Mouse (Mus musculus) cortical plate, adult 2 months (tissue): Measurements from ENCODE around the gene Ly6g5c.

ENCODE experiments used
- CTCF ChIP-seq: fragments of 200-500 bp; IDR thresholded peaks from 2 replicates; pipeline ENCODE4 v1.5.1; 2011; ENCODE audit warnings: mild to moderate bottlenecking, control low read depth, low read length; ENCODE audit not compliant: insufficient read depth; ENCODE audit errors: extremely low read depth
- POLR2A ChIP-seq: fragments of 200-500 bp; IDR thresholded peaks from 2 replicates; pipeline ENCODE4 v1.6.1; 2011; ENCODE audit warnings: mild to moderate bottlenecking, low read length, control low read depth; ENCODE audit not compliant: insufficient read depth; ENCODE audit errors: extremely low read depth

- no peak for TF ChIP-seq POLR2A
- TF ChIP-seq CTCF, result no peak
Measured at GRCm38 (mm10) chr17:35074097-35074496, 34.0 kb upstream of the Ly6g5c start.
